Mouse (Mus musculus) ovary, adult 18-20 months (tissue): Measurements from ENCODE around the gene Cops3.

Experiments used
- DNase-seq: peaks from one replicate; pipeline ENCODE4 v3.0.0; 2022; ENCODE audit warnings: low spot score, mixed read lengths

Cops3 gene

DNA sequence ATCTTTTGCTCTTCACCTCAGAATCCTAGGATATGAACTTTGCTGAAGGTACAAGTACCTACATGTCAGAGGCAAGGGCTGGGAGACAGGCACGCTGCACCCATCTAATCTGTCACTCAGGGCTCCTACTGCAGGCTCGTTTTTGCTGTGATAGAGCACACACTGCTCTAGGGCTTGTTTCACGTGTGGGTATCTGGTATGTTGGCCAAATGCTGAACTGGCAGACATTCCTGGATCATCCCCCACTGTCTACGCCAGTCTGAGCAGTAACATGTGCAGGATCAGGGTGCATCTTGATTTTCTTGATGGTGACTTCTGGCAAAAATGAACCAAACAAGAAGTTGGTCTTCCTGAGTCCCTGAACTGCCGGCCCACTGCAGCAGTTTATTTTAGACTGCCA, 62.4 kb downstream of the Cops3 start:
- no peak for DNase-seq

DNA sequence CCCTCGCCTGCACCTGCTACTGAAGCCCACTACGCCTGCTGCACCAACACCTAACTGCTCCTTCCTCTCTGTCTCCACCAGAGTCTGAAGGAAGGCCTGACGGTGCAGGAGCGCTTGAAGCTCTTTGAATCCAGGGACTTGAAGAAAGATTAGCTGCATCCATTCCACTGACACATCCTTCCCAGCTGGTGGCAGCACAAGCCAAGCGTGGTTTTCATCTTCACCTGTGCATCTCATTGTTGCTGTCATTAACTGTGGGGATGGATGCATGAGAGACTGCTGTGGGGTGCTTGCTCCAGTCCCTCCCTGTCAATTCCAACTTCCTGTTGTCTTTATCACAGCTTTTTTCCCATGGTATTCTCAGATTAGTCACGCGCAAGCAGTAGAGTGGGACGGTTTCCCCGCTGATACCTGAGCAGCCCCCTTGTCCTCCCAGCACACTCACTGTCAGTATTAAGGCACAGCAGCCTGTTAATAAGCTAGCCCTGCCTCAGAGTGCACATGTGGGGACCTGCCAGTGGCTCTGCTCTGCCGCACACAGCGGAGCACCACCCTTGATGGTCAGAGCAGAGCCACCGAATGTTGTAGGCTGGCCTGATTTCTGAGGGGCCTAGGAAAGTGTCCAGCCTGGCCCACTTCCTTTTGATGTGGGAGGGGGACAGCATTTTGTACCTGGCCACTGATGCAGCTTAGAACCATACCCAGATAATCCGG, 64.0 kb downstream of the Cops3 start:
- no peak for DNase-seq

DNA sequence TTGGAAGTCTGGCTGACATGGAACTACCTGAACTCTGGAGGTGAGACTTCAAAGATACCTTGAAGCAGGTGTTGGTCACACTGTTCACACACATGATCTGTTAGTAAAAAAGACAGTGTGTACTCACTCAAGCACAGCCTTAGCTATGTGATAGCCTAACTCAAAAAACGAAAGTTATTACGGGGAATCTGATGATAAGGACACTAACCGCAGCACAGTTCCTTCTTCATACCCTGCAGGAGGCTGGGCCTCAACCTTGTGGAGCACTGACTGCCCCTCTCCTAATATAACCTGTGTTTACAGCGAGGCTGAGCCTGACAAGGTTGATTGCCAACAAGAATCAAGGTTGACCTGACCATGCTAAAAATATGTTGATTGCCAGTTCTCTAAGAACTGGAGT, 65.1 kb downstream of the Cops3 start:
- no peak for DNase-seq

DNA sequence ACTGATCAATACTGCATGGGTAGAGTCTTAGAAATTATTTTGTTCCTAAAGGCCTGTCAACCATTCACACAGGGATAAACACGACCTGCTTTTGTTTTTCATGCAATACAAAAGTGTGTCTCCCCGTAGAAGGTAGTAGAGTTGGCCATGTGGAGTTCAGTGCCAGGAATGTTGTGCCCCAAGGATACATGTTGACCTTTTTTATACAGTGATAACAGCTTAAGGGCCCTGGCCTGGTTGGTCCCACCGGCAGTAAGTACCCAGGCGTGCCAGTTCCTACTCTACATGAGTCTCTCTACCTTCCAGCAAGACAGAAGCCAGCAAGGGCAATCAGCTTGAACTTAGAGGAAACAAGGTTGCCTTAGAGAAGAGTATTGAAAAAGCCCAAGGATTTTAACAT, 66.7 kb downstream of the Cops3 start:
- DNase-seq, result no peak

DNA sequence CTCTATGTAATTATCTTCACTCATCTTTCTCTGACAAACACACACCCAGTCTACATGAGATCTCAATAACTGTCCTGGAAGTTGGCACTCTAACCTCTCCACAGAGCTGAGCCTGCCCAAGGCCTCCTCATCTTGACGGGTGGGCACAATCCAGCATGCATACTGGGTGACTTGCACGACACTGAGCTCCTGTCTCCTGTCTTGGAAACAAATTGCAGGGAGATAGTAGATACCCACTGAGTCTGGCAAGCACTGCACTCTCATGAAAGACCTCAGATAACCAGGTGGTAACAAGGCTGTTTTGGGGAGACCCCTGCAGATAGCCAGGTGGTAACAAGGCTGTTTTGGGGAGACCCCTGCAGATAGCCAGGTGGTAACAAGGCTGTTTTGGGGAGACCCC, 67.3 kb downstream of the Cops3 start:
- DNase-seq, result no peak

DNA sequence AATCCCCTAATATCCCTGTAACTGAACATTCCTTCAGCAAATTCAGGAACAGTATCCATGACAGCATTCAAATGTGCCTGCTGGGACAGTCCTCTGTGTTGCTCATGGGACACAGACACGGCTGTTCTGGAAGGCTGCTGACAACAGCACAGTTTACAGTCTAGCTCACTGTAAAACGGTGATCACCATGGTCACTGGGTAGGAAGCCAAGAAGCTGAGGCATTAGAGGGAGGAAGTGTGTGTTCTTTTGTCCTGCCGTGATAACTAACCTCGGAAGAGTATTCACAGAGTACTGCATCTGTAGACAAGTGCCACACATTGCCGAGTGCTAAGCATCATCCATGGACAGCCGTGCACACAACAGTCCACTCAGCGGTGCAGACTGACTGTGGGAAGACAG, 68.9 kb downstream of the Cops3 start:
- DNase-seq, result no peak

DNA sequence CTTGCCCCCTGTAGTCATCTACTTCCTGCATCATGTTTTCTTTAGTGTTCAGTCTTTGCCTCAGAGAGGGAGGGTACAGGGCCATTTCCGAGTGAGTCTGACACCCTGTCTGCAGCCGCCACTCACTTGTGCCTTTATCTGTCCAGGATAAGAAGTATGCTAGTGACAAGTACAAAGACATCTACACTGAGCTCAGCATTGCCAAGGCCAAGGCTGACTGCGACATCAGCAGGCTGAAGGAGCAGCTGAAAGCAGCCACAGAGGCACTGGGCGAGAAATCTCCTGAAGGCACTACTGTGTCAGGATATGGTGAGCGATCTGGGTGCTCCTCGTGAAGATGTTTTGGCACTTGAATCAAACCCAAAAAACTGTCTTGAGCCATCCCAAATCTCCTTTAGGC, 69.9 kb downstream of the Cops3 start:
- DNase-seq, result no peak

DNA sequence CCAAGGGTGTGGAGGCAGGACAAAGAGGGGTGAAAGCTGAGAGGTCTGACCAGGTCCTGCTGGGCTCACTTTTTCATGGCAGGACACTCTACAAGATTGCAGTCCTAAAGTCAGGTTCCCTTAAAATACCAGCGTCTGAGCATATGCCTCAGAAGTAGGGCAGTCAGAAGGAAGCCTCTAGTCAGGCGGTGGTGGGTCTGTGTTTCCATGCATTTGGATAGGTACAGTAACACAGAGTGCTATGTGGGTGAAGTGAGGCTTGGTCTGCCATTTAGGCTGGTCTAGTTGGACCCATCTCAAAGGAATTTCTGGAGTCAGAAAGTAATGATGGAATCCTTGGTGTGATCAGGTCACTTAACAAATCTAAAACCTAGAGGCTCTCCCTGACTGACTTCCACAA, 70.3 kb downstream of the Cops3 start:
- DNase-seq, result no peak
